Mouse (Mus musculus) kidney, postnatal 14 days (tissue): ENCODE data around the gene Msh3.
"Not testable (repeated sequence)": the region's sequence is repeated elsewhere in the genome, so short reads cannot be mapped to it uniquely, and the experiment has no call there.

Experiments used
- DNase-seq: peaks from one replicate; pipeline ENCODE4 v3.0.0; 2022; ENCODE audit warnings: mixed read lengths

The Msh3 gene

DNA sequence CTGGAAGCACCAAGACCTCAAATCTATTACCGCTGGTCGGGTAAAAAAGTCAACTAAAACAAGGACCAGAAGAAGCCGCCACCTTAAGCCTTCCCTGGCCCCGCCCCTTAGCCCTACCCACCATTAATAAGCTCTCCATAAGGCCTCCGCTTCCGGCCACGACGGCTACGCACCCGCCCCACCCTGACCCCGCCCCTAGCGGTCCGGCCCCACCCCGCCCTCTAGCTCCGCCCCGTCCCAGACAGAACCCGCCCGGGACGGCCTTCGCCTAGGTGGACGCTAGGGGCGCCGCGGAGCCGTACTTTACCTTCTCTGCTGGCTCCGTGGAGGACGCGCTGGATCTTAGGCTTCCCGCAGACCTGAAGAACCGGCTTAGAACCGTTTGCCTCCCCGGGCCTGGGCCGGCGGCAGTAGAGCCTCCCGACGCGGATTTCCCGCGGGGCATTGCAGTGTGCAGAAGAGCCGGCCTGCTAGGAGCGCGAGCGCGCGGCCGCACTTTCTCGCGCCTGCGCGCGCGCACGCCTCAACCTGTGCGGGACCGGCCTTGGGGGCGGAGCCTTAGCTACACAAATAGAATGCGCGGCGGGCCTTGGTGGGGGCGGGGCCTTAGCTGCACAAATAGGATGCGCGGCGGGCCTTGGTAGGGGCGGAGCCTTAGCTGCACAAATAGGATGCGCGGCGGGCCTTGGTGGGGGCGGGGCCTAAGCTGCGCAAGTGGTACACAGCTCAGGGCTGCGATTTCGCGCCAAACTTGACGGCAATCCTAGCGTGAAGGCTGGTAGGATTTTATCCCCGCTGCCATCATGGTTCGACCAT lies at the start of gene Msh3, which contains the start of gene Dhfr:
Gene Msh3, minus strand, starts transcription at position 548 of the 816 bp plus-strand sequence.
Gene Dhfr, plus strand, starts transcription at position 271 of the 816 bp plus-strand sequence.
- DNase-seq: peak; percentile 98

DNA sequence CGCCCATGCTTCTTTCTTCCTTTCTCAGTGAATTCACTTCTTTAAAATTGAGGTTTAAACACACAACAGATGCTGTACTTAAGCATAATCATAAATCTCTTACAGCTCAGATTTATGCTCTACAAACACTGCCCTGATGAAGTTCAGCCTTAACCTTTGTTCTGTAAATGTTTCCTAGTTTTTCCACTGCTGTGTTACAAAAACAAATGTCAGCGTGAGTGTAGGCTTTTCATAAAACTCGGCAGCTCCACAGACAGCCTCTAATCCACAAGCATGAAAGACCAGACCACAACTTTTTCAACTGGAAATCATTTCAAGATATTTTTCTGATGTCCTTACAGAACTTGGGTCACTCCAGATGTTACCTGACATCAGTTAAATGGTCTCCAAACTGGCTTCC lies 48.7 kb upstream of the Msh3 start:
- no peak for DNase-seq

DNA sequence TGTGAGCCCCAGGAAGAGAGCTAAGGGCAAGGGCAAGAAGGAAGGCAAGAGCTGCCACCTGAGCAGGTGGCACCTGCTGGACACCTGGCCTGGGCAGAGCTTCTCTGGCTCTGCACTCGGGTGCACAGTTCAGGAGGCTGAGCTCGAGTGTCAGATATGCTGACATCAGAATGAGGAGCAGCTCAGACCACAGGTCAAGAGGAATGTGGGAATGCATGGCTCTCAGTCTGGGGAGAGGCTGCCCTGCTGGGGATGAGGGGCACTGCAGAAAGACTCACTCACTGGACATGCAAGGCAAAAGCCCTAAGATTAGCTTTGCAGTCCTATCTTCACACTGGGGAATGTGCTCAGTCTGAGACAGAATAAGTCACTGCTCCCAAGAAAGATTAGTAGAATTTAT lies 47.3 kb upstream of the Msh3 start:
- peak; percentile 39 for DNase-seq

DNA sequence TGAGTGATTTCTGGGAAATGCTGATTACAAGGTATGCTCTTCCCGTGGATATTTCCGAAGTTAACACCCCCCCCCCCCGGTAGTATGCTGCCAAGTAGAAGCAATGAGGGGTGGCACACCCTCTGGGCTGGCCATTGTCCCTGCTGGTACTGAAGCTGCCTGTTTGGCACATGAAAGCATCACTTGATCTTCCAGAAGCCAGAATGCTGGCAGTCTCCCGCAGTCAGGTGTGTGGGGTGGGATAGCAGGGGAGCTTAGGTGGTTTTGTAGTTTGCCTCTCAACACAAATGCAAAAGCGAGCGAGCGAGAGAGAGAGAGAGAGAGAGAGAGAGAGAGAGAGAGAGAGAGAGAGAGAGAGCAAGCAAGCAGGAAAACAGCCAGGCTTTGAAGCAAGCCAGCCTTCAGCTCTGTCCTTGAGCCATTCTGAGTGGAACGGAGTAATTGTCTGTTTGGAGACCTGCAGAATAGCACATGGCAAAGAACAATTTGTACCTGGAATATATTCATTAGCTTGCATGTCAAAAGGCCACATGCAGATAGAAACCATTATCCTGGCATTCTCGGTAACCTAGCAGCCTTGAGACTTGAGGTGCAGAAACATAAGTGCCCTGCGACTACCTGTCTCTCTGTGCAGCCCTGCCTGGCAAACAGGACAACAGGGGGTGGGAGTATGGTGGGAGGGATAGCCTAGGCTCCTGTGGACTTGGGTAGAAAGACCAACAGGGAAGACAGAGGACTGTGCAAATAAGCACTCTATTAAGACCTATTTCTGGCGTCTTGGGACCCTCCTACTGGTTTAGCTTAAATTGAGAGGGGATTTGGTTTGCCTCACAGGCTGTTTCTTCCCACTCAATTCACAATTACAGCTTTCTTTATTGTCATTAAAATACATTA lies 43.9 kb upstream of the Msh3 start:
- DNase-seq: no peak

DNA sequence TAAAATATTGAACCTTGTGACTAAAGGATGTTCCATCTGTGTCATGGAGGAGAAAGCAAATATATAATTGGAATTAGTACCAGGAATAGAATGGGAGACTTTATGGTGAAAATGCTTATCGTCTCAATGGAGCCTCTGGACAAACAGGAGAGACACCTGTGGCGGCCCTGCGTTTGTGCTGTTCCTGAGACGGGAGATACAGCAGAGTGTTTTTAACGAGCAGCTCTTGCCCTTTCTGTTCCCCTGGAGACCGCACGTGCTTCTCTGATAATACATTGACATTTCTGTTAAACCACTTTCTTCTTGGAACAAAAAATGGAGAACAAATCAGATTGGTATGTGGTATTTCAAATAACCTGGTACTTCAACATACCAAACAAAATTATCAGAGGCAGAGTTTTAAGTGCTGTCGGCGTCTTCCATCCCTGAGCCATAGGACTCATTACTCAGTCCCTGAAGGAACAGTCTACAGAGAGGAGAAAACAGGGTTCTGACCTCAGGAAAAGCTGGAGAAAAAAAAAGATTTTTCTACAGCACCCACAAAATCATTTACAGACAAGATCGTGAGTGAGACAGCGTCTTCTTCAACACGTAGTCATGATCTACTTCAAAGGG lies 38.4 kb upstream of the Msh3 start:
- no peak for DNase-seq

DNA sequence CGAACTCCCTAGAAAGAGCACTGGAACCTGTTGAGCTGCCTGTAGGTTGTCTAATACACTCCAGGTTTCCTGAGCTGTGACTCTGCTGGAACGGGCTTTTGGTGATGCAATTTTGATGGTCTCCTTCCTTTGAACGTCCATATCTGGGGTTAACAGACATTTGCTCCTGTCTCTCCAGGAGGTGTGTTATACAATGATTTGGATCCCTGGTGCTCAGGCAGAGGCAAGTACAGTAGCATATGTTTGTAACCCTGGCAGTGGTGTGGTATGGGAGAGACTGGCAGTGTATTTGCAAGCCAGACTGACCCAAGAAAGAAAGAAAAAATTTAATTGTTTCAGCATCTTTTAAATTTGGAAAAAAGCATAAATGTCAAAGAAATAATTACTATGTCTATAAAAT lies 32.6 kb upstream of the Msh3 start:
- DNase-seq: no peak

DNA sequence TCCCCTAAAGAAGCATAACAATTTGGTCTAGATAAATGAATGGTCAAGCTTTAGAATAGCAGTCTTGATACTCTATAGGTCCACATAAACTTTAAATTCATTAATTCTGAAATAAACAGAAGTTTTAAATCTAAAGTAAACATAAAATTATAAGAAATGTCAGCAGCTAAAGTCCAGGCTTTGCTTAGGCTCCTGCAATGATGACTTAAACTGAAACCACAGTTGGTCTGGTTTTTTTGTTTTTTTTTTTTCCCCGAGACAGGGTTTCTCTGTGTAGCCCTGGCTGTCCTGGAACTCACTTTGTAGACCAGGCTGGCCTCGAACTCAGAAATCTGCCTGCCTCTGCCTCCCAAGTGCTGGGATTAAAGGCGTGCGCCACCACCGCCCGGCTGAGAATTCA lies 16.7 kb upstream of the Msh3 start:
- not testable (repeated sequence) for DNase-seq

DNA sequence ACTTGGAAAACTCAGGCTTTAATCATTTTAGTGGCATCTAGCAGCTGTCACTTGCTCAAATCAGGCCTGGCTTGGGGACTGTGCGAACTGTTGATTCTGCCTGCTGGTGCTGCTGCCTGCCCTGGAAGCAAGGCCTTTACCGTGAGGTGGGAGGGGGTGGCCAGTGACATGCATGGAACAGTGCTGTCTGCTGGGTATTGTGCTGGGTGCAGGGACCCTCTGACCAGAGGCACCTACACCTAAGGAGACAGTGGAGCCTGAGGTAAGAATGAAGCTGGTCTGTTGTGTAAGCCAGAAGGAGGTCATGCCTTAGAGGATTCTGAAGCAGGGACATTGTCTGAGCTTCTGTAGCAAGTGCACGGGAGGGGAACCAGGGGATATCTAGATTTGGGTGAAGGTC lies 16.0 kb upstream of the Msh3 start:
- DNase-seq: no peak

DNA sequence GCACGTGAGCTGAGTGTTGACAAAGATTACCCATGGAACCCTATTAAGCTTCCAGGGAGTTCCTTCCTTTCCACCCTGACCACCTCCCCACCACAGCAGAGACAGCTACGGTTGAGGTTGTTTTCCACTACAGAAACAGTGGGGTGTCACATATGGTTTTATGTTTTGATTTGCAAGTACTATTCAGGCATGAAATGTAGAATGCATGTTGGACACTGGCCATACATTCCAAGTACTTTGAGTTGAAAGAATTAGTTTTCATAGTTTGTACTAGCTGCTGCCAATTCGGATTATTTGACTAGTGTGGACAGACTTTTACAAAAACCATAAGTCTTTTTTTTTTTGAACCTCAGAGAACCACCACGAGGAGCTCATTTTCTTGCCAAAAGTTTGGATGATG lies 10.5 kb upstream of the Msh3 start:
- DNase-seq: no peak

DNA sequence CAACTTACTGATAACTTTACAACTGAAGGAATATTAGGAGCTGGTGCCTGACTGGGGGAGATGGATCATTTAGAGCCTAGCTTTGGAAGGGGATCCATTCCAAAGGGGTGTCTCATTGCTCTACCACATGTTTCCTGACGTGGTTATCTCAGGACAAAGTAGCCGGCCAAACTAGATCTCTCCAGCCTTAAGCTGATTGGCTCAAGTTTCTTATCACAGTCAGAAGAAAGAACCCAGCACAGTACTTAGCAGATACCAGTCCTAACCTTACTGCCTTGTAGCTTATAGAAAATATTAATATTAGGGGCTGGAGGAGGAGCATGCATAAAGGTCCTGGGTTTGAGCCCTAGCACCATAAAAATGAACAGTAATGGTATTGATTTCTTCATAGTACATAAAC lies 6.8 kb upstream of the Msh3 start:
- DNase-seq: no peak

DNA sequence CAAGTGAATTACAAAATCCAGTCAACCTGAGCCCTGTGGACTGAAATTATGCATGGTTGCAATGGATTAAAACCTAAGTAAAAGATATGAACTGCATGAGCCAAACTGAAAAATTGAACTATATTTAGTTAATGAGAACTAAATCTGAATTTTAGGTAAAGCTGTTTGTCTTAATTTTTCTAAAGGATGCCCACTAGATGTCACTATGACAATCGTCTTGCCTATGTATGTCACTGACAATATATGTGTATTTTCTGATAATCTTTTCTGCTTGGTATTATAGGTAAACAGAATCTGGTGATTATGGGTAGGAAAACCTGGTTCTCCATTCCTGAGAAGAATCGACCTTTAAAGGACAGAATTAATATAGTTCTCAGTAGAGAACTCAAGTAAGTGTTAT lies 2.8 kb upstream of the Msh3 start:
- DNase-seq: no peak

DNA sequence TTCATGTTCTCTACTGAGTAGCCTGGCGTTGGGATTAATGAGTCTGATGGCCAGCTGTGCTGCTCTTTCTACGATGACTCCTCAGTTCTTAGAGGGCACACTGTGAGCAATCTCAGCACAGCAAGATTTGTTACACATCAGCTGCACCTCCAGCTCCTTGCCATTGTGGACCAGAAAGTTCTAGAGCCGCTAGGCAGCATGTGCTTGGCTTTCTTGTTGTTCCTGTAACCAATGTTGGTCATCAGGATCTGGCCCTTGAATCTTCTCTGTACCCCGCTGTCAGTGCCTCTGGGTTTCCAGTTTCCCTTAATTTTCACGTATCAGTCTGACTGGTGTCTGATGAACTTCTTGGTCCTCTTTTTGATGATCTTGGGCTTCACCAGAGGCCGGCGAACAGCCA lies 1.6 kb upstream of the Msh3 start:
- no peak for DNase-seq

DNA sequence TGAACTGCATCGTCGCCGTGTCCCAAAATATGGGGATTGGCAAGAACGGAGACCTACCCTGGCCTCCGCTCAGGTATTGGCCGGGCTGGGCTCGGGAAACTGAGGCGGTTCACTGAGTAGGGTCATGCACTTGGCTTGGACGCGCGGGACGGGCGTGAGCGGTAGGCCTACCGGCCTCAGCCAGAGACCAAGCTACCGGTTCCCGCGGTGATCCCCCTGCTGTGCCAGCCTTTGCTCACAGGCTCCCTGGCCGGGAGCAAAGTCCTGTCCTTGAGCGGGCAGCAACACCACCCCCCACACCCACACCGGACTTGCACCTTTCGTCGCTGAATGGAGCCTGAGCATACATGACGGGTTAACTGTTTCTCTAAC lies 455 bp upstream of the Msh3 start:
- DNase-seq: peak; percentile 76

DNA sequence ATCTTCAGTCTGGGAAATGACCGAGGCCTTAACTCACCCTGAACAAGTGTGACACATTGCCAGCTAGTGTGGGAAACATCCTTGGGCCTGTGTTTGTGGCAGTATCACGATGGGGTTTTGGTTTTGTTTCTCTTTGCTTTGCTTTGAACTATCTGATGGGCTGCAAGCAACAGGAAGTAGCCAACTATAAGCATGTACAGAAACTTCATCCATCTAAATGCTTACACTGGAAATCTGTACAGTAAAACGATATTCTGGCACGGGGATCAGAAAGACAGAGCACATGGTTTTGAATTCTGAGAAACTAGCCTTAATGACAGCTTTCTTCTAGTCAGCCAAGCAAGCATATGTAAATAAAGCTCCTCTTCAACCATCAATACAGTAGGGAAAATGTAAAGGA lies 847 bp downstream of the Msh3 start:
- no peak for DNase-seq

DNA sequence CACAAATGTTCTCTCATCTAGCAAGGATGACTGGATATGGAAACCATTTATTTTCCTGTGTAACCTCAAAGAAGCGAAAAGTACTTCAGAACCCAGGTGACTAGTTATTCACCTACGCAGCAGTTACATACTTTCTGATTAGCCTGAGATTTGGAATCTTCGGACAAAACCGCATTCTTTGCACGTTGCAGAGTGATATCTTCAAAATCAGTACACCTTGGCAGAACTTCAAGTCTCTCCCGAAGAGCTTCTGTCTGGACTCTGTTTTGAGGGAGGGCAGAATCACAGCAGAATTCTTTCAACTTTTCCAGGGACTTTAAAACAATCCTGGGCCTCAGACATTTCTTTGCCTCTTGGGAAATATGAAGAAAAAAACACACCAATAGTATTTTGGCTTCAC lies 3.7 kb downstream of the Msh3 start:
- no peak for DNase-seq

DNA sequence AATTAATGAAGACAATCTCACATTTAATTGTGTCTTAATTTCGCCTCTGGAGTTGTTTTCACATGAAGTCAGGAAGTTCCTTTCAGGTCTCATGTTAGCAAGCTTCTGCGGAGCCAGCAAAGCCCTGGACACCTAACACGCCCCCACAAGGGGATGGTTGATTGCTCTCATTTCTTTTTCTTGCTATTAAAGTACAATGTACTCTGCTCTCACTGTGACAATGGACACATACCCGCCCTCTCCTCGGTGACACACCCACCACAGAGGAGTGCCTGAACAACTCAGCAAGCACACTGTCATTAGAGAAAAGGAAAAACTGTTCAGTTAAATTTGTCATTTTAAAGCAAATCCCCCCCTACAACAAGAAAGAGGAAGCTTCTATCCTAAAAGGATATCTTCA lies 8.5 kb downstream of the Msh3 start:
- no peak for DNase-seq

DNA sequence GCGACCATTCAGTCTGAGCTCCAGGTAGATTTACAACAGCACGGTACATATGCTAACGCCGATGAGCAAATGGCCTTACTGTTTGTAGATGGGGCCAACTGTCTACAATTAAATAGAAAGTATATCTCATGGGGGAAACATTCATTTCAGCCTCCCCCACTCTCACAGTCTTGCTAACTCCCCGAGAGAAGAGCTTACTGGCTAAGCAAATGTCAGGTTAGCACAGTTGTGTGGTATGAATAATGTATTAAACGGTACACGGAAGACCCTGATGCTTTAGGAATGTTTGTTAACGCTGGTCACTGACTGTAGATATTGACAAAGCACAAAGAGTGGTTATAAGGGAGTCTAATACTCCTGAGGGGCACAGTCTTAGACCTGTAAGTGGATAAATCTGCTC lies 10.8 kb downstream of the Msh3 start:
- DNase-seq: no peak

DNA sequence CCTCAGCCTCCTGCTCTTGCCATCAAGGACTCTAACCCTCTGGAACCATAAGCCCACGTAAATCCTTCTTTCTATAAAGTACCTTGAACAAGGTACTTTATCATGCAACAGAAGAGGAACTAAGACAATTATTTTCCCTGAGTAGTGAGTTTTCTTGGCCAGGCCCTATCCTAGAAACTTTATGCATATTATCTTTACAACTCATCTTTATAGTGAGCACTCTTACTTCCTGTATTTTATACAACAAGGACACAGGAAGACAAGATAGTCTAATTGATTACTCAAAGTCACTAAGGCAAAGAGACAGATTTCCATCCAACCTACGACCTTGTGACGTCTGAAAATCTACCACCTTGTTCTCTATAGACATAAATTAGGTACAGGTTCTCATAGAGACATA lies 15.0 kb downstream of the Msh3 start:
- DNase-seq: no peak

DNA sequence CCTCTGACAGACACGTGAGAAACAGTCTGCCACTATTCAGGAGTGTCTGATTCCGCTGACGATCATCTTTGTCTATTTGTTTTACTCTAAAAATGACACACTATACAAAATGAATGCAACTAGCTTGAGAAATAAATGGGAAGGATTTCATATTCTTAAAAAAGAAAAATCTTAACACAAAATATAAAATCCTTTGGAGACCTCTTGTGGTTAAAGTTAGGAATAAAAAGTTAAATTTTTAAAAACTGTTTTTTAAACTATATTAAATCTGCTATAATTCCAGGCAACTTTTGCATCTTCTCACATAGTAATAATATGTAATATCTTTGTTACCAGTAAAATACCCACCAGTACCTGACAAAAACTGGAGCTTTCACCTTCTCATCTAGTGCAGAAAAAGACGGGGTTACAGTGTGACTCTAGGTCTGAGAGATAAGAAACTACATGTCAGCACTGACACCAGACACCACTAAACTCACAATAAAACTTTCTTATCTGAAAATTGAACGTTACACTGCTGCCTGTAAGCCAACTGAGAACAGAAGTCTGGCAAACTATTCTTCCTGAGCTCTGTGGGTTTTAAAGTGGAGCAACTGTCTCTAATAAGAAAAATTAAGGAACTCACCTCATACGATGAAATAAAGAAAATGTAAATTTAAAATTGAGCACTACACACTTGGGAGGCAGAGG lies 16.9 kb downstream of the Msh3 start:
- no peak for DNase-seq

DNA sequence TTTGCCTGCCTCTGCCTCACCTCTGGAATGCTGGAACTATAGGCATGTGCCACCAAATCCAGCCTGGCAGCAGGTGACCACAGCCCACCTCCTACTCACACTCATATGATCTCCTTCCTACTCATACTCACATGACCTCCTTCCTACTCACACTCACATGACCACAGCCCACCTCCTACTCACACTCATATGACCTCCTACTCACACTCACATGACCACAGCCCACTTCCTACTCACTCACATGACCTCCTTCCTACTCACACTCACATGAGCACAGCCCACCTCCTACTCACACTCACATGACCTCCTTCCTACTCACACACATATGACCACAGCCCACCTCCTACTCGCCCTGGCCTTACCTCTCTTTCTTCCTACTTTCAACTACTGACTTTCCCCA lies 17.9 kb downstream of the Msh3 start:
- DNase-seq: no peak

DNA sequence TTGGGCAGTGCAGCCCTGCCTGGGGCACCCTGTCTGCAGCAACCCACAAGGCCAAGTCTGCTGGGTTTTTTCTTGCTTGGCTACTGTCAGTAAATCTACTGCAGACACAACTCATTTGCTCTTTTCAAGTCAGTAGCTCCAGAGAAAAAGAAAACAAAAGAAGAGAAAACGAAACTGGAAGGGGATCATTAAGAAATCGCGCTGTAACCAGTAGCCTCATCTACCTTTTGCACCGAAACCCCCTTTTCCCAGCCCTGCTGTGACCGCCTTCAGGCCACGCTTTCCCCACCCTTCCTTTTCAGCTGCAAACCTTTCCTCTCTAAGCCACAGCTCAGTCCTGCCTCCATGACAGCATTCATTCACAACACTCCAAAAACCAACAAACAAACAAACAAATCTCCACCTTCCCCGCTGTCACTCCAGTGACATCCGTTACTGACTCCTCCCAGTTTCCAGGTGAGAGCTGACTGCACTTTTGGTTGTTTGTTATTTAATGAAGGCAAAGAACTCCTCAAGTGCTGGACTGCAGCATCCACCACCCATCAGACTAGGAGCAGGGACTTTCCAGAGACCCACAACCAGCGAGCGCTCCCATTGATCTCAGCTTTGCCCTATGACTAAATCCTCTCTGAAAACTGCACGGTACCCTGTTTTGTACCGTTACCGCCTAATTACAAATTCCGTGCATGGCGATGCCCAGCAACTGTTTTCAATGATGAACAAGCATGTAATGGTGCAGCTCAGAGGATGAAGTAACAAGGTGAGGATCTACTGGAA lies 22.5 kb downstream of the Msh3 start:
- no peak for DNase-seq

DNA sequence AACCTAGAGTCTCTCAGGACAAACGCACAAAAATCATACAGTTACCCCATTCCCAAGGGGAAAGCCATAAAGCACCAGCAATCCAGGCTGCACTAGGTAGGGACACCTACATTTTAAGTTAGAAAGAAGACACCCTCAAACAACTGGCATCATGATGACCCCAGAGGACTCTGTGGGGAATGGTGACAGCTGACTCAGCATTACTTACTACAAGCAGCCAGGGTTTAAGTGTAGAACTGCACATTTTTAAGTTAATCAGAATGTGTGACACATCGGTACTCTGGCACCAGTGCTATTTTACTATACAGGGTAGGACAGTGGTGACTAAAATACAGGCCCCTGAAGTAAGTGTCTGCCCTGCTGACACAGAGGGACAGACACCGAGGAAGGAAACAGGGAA lies 24.2 kb downstream of the Msh3 start:
- DNase-seq: no peak
